Mouse (Mus musculus) limb, embryonic 14.5 days (tissue): Measurements from ENCODE around the gene Cars. TPM values are rescaled to one million over a fixed set of nuclear protein-coding genes. Genes with fewer than 3 reads are reported as not detected.

Source experiments
- ATAC-seq: fragments of 200-750 bp; cut with Nextera tagmentation; 2 replicates; pipeline ENCODE4 v1.8.0; 2017; ENCODE audit warnings: low read depth, moderate number of reproducible peaks, moderate TSS enrichment; ENCODE audit not compliant: low FRiP score
- DNase-seq: peaks from one replicate; pipeline ENCODE4 v3.0.0-alpha.2; 2015; ENCODE audit warnings: low spot score
- H3K27ac ChIP-seq: fragments of 300-500 bp; sonication (generic); replicated peaks from 2 replicates; pipeline ENCODE4 v1.5.1; 2014; ENCODE audit warnings: low read depth, mild to moderate bottlenecking, low read length, moderate library complexity, mixed read lengths
- H3K27me3 ChIP-seq: fragments of 300-500 bp; sonication (generic); 2 replicates; pipeline ENCODE4 v1.6.1; 2014; ENCODE audit warnings: low read length, mixed read lengths; ENCODE audit not compliant: control insufficient read depth, insufficient read depth
- H3K36me3 ChIP-seq: fragments of 300-500 bp; sonication (generic); 2 replicates; pipeline ENCODE4 v1.6.1; 2014; ENCODE audit warnings: mild to moderate bottlenecking, low read length, moderate library complexity, mixed read lengths; ENCODE audit not compliant: control insufficient read depth, insufficient read depth
- H3K4me1 ChIP-seq: fragments of 300-500 bp; sonication (generic); 2 replicates; pipeline ENCODE4 v1.6.1; 2014; ENCODE audit warnings: antibody characterized with exemption, low read length, mixed read lengths; ENCODE audit not compliant: control insufficient read depth, insufficient read depth
- H3K4me2 ChIP-seq: fragments of 300-500 bp; sonication (generic); replicated peaks from 2 replicates; pipeline ENCODE4 v1.6.1; 2014; ENCODE audit warnings: low read depth, mild to moderate bottlenecking, low read length, moderate library complexity; ENCODE audit not compliant: severe bottlenecking
- H3K4me3 ChIP-seq: fragments of 300-500 bp; sonication (generic); replicated peaks from 2 replicates; pipeline ENCODE4 v1.5.1; 2014; ENCODE audit warnings: low read length
- H3K9ac ChIP-seq: fragments of 300-500 bp; sonication (generic); 2 replicates; pipeline ENCODE4 v1.6.1; 2014; ENCODE audit warnings: mild to moderate bottlenecking, low read depth, low read length, moderate library complexity; ENCODE audit not compliant: severe bottlenecking
- H3K9me3 ChIP-seq: fragments of 300-500 bp; sonication (generic); 2 replicates; pipeline ENCODE4 v1.6.1; 2016; ENCODE audit warnings: low read length; ENCODE audit not compliant: control insufficient read depth
- POLR2A ChIP-seq: fragments of 200-500 bp; IDR thresholded peaks from 2 replicates; pipeline ENCODE4 v1.8.0; 2012; ENCODE audit warnings: inconsistent platforms, mild to moderate bottlenecking, moderate library complexity, borderline replicate concordance; ENCODE audit not compliant: insufficient read depth, insufficient read length; ENCODE audit errors: extremely low read depth
- WGBS: fragments of 180-500 bp; shearing (Covaris S2); extraction: QIAGEN DNeasy Blood & Tissue Kit; methylation state at CpG from one replicate; pipeline ENCODE4 v1.1.7; 2014; 5-methylcytosine and 5-hydroxymethylcytosine counted together
- polyA plus RNA-seq, 2 experiments: library from polyadenylated mRNA; depleted of rRNA in 1 of 2; stranded (reverse) in 1 of 2; unstranded in 1 of 2; fragments of >200 nt; fragmentation: Nextera tagmentation in 1 of 2; extraction: Ambion mirVana in 1 of 2; gene quantifications; 2 replicates each; pipeline versions ENCODE4 v1.2.1 to v1.2.3; 2012 to 2014

Cars gene
- polyA plus RNA-seq, 2 experiments, result 48.0 to 48.9 TPM

DNA sequence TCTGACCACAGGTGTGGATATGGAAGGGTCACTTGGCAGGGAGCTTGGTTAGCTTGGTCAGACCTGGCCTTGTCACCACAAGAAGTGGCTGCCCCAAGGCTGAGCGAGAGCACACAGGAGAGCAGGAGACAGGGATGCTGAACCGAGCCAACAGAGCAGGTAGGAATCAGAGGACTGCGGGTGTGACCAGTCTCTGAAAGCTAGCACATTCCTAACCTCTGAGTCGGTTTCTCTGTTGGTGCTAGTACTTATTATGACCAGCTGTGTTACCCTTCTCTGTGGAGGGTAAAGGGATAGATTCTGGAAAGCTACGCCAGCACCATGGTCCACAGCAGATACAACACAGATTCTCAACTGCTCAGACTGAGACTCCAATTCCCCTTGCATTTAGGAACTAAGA lies 36.1 kb downstream of the Cars start:
- TF ChIP-seq POLR2A, result no peak
- Histone ChIP-seq H3K4me1 (no peaks in the 10 kb centered on the region), H3K27me3 (no peaks in the 10 kb centered on the region), H3K4me3 (no peak overlapping the region), H3K9ac (no peak overlapping the region), H3K9me3 (no peaks in the 10 kb centered on the region), H3K27ac (no peak overlapping the region), H3K36me3 (peaks cover 94% of the 10 kb centered on the region), H3K4me2 (no peak overlapping the region)
- WGBS, result 86% methylated on average over 5 of the region's 5 CpGs
- DNase-seq (no peak), ATAC-seq (no peak)

DNA sequence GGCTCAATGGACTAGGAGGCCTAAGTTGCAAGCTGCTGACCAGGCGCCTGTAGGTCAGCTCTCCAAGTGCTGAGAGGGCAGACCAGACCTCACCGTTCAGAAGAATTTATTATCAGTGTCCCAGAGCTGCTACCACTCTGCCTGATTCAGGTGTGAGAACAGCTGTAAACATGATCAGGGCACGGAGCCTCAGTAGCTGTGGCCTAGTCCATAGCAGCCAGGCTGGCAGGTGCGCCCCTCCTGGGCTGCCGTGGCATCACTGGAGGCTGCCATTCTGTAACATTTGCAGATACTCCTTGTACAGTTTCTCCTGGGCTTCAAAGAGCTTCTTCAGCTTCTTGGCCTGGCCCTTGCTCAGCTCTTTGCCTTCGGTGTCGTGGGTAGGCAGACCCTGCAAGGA lies 42.3 kb downstream of the Cars start:
- no peaks in the 10 kb centered on the region for H3K9me3 ChIP-seq
- H3K4me3 ChIP-seq, result no peak overlapping the region
- H3K4me2 ChIP-seq, result no peak overlapping the region
- ATAC-seq (no peak), DNase-seq (no peak)
- H3K4me1 ChIP-seq, result no peaks in the 10 kb centered on the region
- H3K9ac ChIP-seq, result no peak overlapping the region
- no peak for TF ChIP-seq POLR2A
- 92% methylated on average over 7 of the region's 7 CpGs for WGBS
- H3K36me3 ChIP-seq, result peaks cover 68% of the 10 kb centered on the region
- H3K27ac ChIP-seq, result no peak overlapping the region
- no peaks in the 10 kb centered on the region for H3K27me3 ChIP-seq

DNA sequence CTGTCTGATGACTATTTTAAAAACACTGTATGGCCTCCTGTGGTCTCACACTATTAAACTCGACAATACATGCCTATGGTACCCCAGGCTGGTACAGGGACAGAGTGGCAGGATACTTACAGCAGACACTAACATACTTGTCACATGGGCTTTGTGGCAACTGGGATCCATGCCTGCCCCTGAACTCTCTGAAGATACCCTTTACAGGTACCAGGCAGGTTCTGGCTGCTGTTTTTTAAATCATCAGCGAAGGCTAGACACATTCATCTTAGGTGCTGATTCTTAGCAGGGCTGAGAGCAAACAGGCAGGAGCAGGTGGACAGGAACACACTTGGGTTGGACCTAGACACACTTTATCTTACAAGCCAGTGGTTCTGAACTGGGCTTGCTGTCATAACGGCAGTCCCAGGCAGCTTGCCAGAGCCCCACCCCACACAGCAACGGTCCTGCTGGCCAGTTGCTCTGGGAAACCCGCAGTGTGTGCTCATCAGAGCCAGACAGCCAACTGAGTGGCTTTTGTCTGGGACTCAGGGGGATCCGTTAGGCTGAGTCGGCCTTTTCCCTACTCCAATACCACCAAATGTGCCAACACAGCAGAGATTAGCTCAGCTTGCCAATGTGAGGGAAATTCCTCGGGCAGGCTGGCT lies 42.8 kb downstream of the Cars start:
- Histone ChIP-seq H3K27me3 (no peaks in the 10 kb centered on the region), H3K36me3 (peaks cover 64% of the 10 kb centered on the region), H3K9me3 (no peaks in the 10 kb centered on the region), H3K4me1 (no peaks in the 10 kb centered on the region), H3K9ac (no peak overlapping the region), H3K4me3 (no peak overlapping the region), H3K27ac (no peak overlapping the region), H3K4me2 (no peak overlapping the region)
- 90% methylated on average over 8 of the region's 8 CpGs for WGBS
- no peak for DNase-seq
- no peak for TF ChIP-seq POLR2A
- ATAC-seq, result no peak

DNA sequence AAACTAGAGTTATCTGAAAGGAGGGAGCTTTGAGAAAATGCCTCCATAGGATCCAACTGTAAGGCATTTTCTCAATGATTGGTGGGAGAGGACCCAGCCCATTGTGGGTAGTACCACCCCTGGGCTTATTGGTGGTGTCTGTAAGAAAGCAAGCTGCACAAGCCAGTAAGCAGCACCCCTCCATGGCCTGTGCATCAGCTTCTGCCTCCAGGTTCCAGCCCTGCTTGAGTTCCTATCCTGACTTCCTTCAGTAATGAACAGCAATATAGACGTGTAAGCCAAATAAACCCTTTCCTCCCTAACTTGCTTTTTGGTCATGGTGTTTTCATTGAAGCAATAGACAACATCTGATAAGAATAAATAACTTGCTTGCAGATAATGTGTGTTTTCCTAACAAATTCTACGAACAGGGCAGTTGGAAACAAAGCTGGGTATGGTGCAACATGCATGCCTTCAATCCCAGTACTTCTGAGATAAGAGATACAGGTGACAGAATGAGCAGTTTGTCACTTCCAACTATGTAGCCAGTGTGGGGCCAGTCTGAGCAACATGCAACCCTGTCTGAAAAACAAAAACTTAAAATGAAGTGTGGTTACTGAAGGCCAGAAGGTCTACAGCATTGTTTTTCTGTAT lies 50.2 kb downstream of the Cars start:
- Histone ChIP-seq H3K36me3 (no peaks in the 10 kb centered on the region), H3K4me3 (peak overlapping the region; percentile 53), H3K9me3 (no peaks in the 10 kb centered on the region), H3K27ac (peak overlapping the region; percentile 83), H3K9ac (peak overlapping the region; percentile 73), H3K27me3 (no peaks in the 10 kb centered on the region), H3K4me1 (peaks cover 9% of the 10 kb centered on the region; the same call in 1 of the 2 replicates), H3K4me2 (peak overlapping the region; percentile 90)
- no peak for TF ChIP-seq POLR2A
- no peak for DNase-seq
- ATAC-seq, result 0 out of 2 replicates have a peak, but pooled peaks have one; percentile 0
- 35% methylated on average over 2 of the region's 2 CpGs for WGBS

DNA sequence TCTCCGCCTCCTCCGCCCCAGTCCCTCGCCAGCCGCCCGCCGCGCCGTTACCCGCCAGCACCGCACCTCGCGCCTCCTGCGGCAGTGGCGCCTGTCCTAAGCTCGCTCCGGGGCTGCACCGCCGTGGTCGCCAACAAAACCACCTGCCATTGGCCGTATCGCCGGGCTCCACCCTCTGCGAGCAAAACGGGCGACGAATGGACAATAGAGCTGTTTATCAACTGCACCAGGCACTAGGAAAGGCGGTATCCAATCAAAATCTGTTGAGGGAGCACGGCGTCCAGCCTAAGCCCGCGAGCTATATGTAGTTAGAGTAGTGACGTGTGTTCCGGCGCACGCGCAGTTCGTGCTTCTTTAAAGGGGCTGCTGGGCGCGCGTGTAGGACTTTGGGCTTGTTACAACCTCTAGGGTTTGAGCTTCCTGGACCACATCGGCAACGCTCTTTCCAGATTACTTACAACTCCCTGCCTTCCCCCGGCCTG lies 50.9 kb downstream of the Cars start, which contains the start of gene Nap1l4:
Nap1l4 (minus strand) TSS at position 131 of the 482 bp plus-strand sequence.
- no peak; the same call in 1 of the 2 replicates for TF ChIP-seq POLR2A
- no peaks in the 10 kb centered on the region for H3K27me3 ChIP-seq
- under 1% methylated on average over 42 of the region's 43 CpGs for WGBS
- peak within 1 kb of the TSS; percentile 90 for H3K4me2 ChIP-seq
- no peaks in the 10 kb centered on the region for H3K9me3 ChIP-seq
- DNase-seq (peak; percentile 100), ATAC-seq (peak; percentile 99)
- peaks cover 9% of the 10 kb centered on the region; the same call in 1 of the 2 replicates for H3K4me1 ChIP-seq
- H3K9ac ChIP-seq, result peak within 1 kb of the TSS; percentile 90
- H3K27ac ChIP-seq, result peak within 1 kb of the TSS; percentile 87
- peak within 1 kb of the TSS; percentile 53 for H3K4me3 ChIP-seq
- H3K36me3 ChIP-seq, result no peaks in the 10 kb centered on the region
